Mouse (Mus musculus) CH12.LX (cell line): Measurements from ENCODE around the gene Mavs.

Experiments
- CHD2 ChIP-seq: IDR thresholded peaks from 2 replicates; pipeline ENCODE4 v1.6.1; 2011; ENCODE audit warnings: low read length, improper control_type of control experiment
- CTCF ChIP-seq, 2 experiments: IDR thresholded peaks in 1 of 2; conservative IDR thresholded peaks in 1 of 2; 2 replicates each; pipeline ENCODE4 v1.5.1; 2011 to 2012; ENCODE audit warnings: low read depth in 2 of 2, low read length in 2 of 2, improper control_type of control experiment in 1 of 2, inconsistent platforms in 1 of 2, mild to moderate bottlenecking in 1 of 2, moderate library complexity in 1 of 2
- E2F4 ChIP-seq: IDR thresholded peaks from 2 replicates; pipeline ENCODE4 v1.6.1; 2011; ENCODE audit warnings: low read depth, low read length, improper control_type of control experiment; ENCODE audit not compliant: insufficient replicate concordance
- EP300 ChIP-seq: IDR thresholded peaks from 2 replicates; pipeline ENCODE4 v1.6.1; 2011; ENCODE audit warnings: low read length, improper control_type of control experiment
- HCFC1 ChIP-seq: IDR thresholded peaks from 2 replicates; pipeline ENCODE4 v1.6.1; 2012; ENCODE audit warnings: low read depth, mild to moderate bottlenecking, inconsistent platforms, low read length, improper control_type of control experiment
- IRF4 ChIP-seq: IDR thresholded peaks from 2 replicates; pipeline ENCODE4 v1.6.1; 2014; ENCODE audit warnings: low read depth, mild to moderate bottlenecking, inconsistent platforms, low read length, improper control_type of control experiment
- MAFK ChIP-seq: IDR thresholded peaks from 2 replicates; pipeline ENCODE4 v1.6.1; 2011; ENCODE audit warnings: low read length, improper control_type of control experiment; ENCODE audit not compliant: insufficient replicate concordance
- MAX ChIP-seq: IDR thresholded peaks from 2 replicates; pipeline ENCODE4 v1.6.1; 2011; ENCODE audit warnings: low read length, improper control_type of control experiment
- MAZ ChIP-seq: IDR thresholded peaks from 2 replicates; pipeline ENCODE4 v1.6.1; 2012; ENCODE audit warnings: low read depth, mild to moderate bottlenecking, inconsistent platforms, low read length, improper control_type of control experiment, moderate library complexity
- MXI1 ChIP-seq: IDR thresholded peaks from 2 replicates; pipeline ENCODE4 v1.6.1; 2011; ENCODE audit warnings: mild to moderate bottlenecking, low read depth, low read length, improper control_type of control experiment
- POLR2A ChIP-seq: IDR thresholded peaks from 2 replicates; pipeline ENCODE4 v1.6.1; 2011; ENCODE audit warnings: low read depth, mild to moderate bottlenecking, improper control_type of control experiment, low read length
- USF2 ChIP-seq: conservative IDR thresholded peaks from 2 replicates; pipeline ENCODE4 v1.6.1; 2011; ENCODE audit warnings: low read depth, low read length, improper control_type of control experiment
- ZMIZ1 ChIP-seq: IDR thresholded peaks from 2 replicates; pipeline ENCODE4 v1.6.1; 2012; ENCODE audit warnings: low read depth, mild to moderate bottlenecking, inconsistent platforms, low read length, improper control_type of control experiment
- ZNF384 ChIP-seq: IDR thresholded peaks from 2 replicates; pipeline ENCODE4 v1.6.1; 2012; ENCODE audit warnings: low read depth, low read length, improper control_type of control experiment, inconsistent platforms

GRCm38 (mm10) chr2:131188311-131188710 is 45.6 kb upstream of the Mavs start:
- no peak for TF ChIP-seq MAZ
- no peak for TF ChIP-seq MAFK
- no peak for TF ChIP-seq CTCF (conservative IDR thresholded peaks at IDR 0.05 in 1 of 2, IDR thresholded peaks at IDR 0.05 in 1 of 2; ENCODE audit: low read depth in 2 of 2, low read length in 2 of 2)
- TF ChIP-seq EP300: no peak
- no peak for TF ChIP-seq HCFC1
- no peak for TF ChIP-seq CHD2
- TF ChIP-seq MAX: no peak
- no peak for TF ChIP-seq ZNF384
- TF ChIP-seq POLR2A: no peak
- TF ChIP-seq ZMIZ1: no peak
- TF ChIP-seq MXI1: no peak
- TF ChIP-seq USF2: no peak
- no peak for TF ChIP-seq IRF4
- no peak for TF ChIP-seq E2F4
